Mouse (Mus musculus): ENCODE measurements around the gene Hspa1b.
"Not testable (repeated sequence)": the region's sequence is repeated elsewhere in the genome, so short reads cannot be mapped to it uniquely, and the experiment has no call there.

Gene Hspa1b

GRCm38 (mm10) chr17:34959130-34959778 lies at the start of gene Hspa1b:
Gene Hspa1b (minus strand): TSS chr17:34959238.
- DNase-seq (ENCODE audit: low read depth), result peak; percentile 89

DNA sequence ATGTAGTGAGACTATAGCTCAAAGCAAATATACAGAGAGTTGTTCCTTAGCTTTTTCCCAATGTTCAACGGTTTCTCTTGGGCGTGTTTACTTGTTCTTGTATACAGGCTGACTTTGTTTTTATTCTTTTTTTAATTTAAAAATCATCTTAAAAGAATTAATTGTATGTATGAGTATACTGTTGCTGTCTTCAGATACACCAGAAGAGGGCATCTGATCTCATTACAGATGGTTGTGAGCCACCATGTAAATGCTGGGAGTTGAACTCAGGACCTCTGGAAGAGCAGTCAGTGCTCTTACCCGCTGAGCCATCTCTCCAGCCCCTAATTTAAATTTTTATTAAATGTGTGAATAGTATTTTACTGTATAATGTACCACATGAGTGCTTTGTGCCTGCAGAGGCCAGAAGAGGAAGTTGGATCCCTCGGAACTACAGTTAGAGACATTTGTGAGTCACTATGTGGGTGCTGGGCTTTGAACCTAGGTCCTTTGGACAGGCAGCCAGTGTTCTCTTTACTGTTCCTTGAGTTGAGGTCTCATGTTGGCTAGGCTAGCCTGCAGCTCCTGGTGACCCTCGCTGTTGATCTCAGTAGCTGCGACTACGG lies 48.5 kb upstream of the Hspa1b start:
- DNase-seq (ENCODE audit: low read depth), result no peak

- DNase-seq (ENCODE audit: low read depth), result not testable (repeated sequence)
Observed at GRCm38 (mm10) chr17:35005902-35006301, 46.9 kb upstream of the Hspa1b start.

- no peak for DNase-seq (ENCODE audit: low read depth)
Observed at GRCm38 (mm10) chr17:35005158-35005557, 46.1 kb upstream of the Hspa1b start.

GRCm38 (mm10) chr17:35004075-35004717 lies 45.2 kb upstream of the Hspa1b start:
- DNase-seq (ENCODE audit: low read depth), result no peak

GRCm38 (mm10) chr17:35003022-35003838 lies 44.2 kb upstream of the Hspa1b start:
- no peak for DNase-seq (ENCODE audit: low read depth)

DNA sequence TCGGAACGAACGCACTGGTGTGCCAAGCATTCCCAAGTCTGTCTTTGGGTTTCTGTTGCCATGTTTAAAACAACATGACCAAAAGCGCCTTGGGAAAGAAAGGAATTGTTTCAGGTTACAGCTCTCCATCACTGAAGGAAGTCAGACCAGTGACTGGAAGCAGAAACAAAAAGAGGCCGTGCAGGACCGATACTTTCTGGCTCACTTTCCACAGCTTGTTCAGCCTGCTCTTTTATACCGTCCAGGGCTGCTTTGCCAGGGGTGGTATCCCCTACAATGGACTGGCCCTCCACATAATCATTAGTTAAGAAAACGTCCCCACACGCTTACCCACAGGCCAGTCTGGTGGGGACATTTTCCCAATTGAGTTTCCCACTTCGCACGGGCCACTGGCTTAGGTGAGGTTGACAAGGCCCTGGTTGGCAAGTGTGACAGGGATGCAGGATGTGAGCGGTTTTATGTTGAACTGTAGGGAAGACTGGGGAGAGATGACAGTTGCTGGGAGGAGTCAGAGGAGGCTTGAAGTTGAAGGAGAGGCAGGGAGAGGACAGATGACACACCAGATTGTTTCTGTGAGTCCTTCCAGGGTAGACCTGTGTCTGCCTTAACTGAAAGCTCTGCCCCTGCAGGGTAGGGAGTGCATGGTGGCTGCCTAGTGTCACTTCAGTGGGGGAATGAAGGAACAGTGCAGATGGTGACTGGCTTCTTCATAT lies 43.3 kb upstream of the Hspa1b start:
- peak; percentile 38 for DNase-seq (ENCODE audit: low read depth)

DNA sequence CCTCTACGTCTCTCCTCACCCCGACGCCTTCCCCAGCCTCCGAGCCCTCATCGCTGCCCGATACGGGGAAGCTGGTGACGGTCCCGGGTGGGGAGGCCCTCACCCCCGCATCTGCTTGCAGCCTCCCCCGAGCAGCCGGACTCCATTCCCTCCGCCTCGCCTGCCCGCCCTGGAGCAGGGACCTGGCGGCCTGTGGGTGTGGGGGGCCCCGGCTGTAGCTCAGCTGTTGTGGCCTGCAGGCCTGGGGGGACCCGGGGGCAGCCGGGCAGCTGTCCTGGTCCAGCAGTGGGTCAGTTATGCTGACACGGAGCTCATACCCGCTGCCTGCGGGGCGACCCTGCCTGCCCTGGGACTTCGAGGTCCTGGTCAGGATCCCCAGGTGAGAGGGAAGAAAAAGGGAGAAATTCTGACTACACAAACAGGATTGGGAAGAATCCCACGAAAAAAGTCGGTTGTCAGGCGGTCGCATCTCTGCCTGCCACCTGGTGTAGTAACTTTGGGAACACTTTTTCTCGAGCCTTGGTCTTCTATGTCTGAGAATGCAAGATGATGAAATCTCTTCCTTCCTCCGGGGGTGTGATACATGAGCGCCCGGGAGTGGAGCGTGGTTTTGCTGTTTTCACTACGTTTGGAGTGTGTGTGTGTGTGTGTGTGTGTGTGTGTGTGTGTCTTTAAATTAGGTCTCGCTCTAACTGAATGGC lies 42.6 kb upstream of the Hspa1b start:
- DNase-seq (ENCODE audit: low read depth), result peak; percentile 75

- peak; percentile 94 for DNase-seq (ENCODE audit: low read depth)
Observed at GRCm38 (mm10) chr17:35000717-35001451, 41.8 kb upstream of the Hspa1b start, which contains the start of gene Vars. Gene Vars (plus strand): TSS chr17:35000987.

- not testable (repeated sequence) for DNase-seq (ENCODE audit: low read depth)
Observed at GRCm38 (mm10) chr17:34999871-35000716, 41.1 kb upstream of the Hspa1b start.

DNA sequence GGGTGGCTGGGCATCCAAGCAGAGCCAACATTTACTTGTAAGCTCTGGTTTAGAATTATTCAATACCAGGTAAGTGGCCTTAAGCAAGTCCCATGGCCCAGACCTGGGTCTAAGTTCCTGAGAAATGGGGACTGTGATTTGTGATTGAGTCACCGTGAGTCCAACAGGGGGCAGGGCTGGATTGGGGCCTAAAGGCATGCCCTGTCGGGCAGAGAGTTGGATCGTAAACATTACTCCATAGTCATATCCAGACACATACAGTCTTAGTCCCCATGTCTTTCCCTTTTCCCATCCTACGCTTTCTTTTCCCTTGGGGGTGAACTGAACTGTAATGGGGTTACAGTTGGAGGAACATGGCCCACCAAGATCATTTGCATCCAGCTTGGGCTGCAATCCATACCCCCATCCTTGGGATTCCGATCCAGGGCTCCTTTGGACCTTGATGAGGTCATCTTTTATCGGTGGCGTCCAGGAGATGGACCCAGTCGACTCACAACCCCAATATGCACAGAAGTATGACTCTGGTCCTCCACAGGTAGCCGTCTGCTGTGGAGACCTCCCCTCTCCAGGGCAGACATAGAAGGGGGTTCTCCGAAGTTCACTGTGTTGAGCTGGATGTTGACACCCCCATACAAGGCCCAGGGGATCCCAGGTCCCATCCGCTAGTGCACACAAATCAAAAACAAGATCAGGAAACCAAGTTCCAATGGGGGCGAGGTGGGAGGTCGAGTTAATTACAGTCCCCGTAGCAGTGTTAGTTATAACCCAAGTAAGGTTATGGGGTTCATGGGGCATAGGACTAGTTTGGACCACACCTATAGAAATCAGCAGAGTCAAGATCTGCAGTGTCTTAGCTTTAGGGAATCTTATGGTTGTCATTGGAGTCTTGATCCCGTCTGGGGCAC lies 39.7 kb upstream of the Hspa1b start:
- no peak for DNase-seq (ENCODE audit: low read depth)

- no peak for DNase-seq (ENCODE audit: low read depth)
Observed at GRCm38 (mm10) chr17:34997142-34997483, 38.1 kb upstream of the Hspa1b start.

DNA sequence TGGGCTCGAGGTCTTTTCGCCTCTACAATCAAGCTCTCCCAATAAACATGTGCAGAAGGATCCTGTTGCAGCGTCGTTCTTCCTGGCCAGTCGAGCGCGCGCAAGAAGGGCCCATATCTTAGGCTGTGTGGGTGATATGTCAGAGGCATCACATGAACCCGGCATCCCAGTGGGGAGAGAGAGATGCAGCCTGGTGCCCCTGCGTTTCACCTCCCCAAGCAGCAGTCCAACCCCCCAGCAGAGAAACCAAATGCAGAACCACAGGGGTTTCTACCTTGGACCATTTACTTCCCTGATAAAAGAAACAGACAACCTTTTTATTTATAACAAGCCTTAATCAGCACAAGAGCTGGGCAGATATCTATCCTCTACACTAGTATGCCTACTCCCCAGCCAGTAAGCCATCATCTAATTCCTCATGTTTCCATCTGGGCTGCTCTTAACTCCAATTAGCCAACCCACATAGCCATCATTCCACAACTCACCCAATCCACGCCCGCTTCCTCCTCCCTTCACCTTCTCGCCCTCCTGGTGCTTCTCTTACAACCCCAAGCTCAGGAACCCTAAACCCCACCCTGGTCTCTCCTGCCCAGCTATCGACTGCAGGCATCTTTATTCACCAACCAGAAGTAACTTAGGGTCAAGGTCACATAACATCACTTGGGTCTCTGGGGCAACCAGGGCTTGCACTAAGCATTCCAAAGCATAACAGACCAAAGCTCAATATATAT lies 37.5 kb upstream of the Hspa1b start:
- no peak for DNase-seq (ENCODE audit: low read depth)

GRCm38 (mm10) chr17:34995927-34996326 lies 36.9 kb upstream of the Hspa1b start:
- DNase-seq (ENCODE audit: low read depth), result not testable (repeated sequence)

- DNase-seq (ENCODE audit: low read depth), result not testable (repeated sequence)
Observed at GRCm38 (mm10) chr17:34995192-34995591, 36.2 kb upstream of the Hspa1b start.

DNA sequence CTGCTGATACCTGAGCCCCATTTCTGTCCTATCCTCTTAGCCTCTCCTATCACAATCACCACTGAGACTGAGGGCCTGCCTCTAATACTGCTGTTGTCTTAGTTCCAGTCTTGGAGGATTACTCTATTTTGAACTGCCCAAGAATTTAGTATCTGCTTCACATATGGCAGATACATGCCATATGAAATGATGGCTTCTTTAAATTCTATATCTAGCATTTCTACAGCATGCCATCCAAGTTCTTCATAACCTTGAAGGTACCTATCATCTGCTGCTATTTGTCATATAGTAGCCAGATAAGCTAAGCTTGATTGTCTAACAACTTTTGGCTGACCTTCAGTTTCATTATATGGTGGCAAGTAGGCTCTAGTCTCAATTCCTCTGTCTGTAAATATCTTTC lies 35.7 kb upstream of the Hspa1b start:
- no peak for DNase-seq (ENCODE audit: low read depth)

GRCm38 (mm10) chr17:34984218-34984617 lies 25.2 kb upstream of the Hspa1b start:
- peak; percentile 80 for DNase-seq (ENCODE audit: low read depth)

GRCm38 (mm10) chr17:34982328-34982727 lies 23.3 kb upstream of the Hspa1b start:
- DNase-seq (ENCODE audit: low read depth), result peak; percentile 27

Measured in NIH3T3 (cell line).